Mouse (Mus musculus): ENCODE data around the gene Lgi4.

DNA sequence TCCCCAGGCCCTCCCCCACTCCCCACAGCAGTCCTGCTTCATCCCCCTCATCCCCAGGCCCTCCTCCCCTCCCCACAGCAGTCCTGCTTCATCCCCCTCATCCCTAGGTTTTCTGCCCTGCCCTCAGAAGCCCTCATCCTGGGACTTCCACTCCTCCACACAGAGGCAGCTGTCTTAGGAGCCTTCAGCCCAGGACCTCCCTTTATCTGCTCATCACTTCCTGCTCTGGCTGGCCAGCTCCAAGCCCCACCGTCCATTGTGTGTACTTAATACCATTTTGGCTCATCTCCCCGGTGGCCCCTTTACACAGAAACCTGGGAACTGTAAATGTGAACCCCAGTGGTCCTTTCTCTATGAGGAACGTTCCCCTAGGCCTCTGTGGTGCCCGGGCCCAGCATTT lies 52.9 kb downstream of the Lgi4 start:
- TF ChIP-seq CTCF (IDR thresholded peaks at IDR 0.05; ENCODE audit: low read depth) (no peak), EP300 (optimal IDR thresholded peaks at IDR 0.05) (no peak)

Measured in stomach, postnatal 0 days (tissue).